Mouse (Mus musculus) CH12.LX (cell line): ENCODE data around the gene Stxbp1.

Experiments
- BHLHE40 ChIP-seq: IDR thresholded peaks from 2 replicates; pipeline ENCODE4 v1.6.1; 2011; ENCODE audit warnings: mild to moderate bottlenecking, low read depth, low read length, improper control_type of control experiment
- CTCF ChIP-seq, 2 experiments: IDR thresholded peaks in 1 of 2; conservative IDR thresholded peaks in 1 of 2; 2 replicates each; pipeline ENCODE4 v1.5.1; 2011 to 2012; ENCODE audit warnings: low read depth in 2 of 2, low read length in 2 of 2, improper control_type of control experiment in 1 of 2, inconsistent platforms in 1 of 2, mild to moderate bottlenecking in 1 of 2, moderate library complexity in 1 of 2
- HCFC1 ChIP-seq: IDR thresholded peaks from 2 replicates; pipeline ENCODE4 v1.6.1; 2012; ENCODE audit warnings: low read depth, mild to moderate bottlenecking, inconsistent platforms, low read length, improper control_type of control experiment
- JUND ChIP-seq: conservative IDR thresholded peaks from 2 replicates; pipeline ENCODE4 v1.6.1; 2011; ENCODE audit warnings: low read depth, low read length, improper control_type of control experiment
- MAZ ChIP-seq: IDR thresholded peaks from 2 replicates; pipeline ENCODE4 v1.6.1; 2012; ENCODE audit warnings: low read depth, mild to moderate bottlenecking, inconsistent platforms, low read length, improper control_type of control experiment, moderate library complexity
- POLR2A ChIP-seq: IDR thresholded peaks from 2 replicates; pipeline ENCODE4 v1.6.1; 2011; ENCODE audit warnings: low read depth, mild to moderate bottlenecking, improper control_type of control experiment, low read length
- POLR2AphosphoS2 ChIP-seq: IDR thresholded peaks from 2 replicates; pipeline ENCODE4 v1.6.1; 2011; ENCODE audit warnings: low read depth, low read length, improper control_type of control experiment
- SIN3A ChIP-seq: IDR thresholded peaks from 2 replicates; pipeline ENCODE4 v1.6.1; 2012; ENCODE audit warnings: low read length, improper control_type of control experiment, inconsistent platforms
- SMC3 ChIP-seq: IDR thresholded peaks from 2 replicates; pipeline ENCODE4 v1.6.1; 2011; ENCODE audit warnings: low read depth, low read length, improper control_type of control experiment
- TCF12 ChIP-seq: IDR thresholded peaks from 2 replicates; pipeline ENCODE4 v1.6.1; 2014; ENCODE audit warnings: low read depth, mild to moderate bottlenecking, inconsistent platforms, low read length, improper control_type of control experiment
- USF2 ChIP-seq: conservative IDR thresholded peaks from 2 replicates; pipeline ENCODE4 v1.6.1; 2011; ENCODE audit warnings: low read depth, low read length, improper control_type of control experiment

DNA sequence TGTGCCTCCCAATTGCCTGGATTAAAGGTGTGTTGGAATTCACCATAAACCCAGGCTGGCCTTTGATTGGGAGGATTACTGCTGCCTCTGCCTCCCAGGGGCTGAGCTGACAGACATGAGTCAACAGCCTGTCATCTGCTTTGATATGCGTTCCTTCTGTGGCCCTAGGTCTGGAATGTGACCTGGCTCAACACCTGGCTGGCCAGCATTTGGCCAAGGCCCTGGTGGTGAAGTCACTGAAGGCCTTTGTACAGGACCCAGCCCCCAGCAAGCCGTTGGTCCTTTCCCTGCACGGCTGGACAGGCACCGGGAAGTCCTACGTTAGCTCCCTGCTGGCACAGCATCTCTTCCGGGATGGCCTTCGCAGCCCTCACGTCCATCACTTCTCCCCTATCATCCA is 88.5 kb downstream of the Stxbp1 start:
- TF ChIP-seq BHLHE40 (no peak), POLR2AphosphoS2 (no peak), SMC3 (no peak), POLR2A (no peak), USF2 (no peak), CTCF (conservative IDR thresholded peaks at IDR 0.05 in 1 of 2, IDR thresholded peaks at IDR 0.05 in 1 of 2; ENCODE audit: low read depth in 2 of 2, low read length in 2 of 2) (no peak), MAZ (no peak), JUND (no peak), SIN3A (no peak), TCF12 (no peak), HCFC1 (no peak)
